Mouse (Mus musculus) kidney, postnatal 0 days (tissue): ENCODE data around the gene Cyp26b1. TPM values are rescaled to one million over a fixed set of nuclear protein-coding genes. Genes with fewer than 3 reads are reported as not detected.
A peak's percentile ranks its signal among the peaks of the same experiment; 100 is the strongest.

Experiments
- ATAC-seq: fragments of 200-750 bp; cut with Nextera tagmentation; replicated peaks from 2 replicates; pipeline ENCODE4 v1.8.0; 2017; ENCODE audit warnings: low read depth, moderate number of reproducible peaks, moderate TSS enrichment, moderate library complexity; ENCODE audit not compliant: low FRiP score
- DNase-seq: peaks from one replicate; pipeline ENCODE4 v3.0.0-alpha.2; 2016; ENCODE audit warnings: low spot score
- H3K27ac ChIP-seq: fragments of 300-500 bp; sonication (generic); 2 replicates; pipeline ENCODE4 v1.5.1; 2014; ENCODE audit warnings: mild to moderate bottlenecking
- H3K27me3 ChIP-seq: fragments of 300-500 bp; sonication (generic); 2 replicates; pipeline ENCODE4 v1.6.1; 2014; ENCODE audit warnings: low read length, mixed read lengths; ENCODE audit not compliant: insufficient read depth
- H3K36me3 ChIP-seq: fragments of 300-500 bp; sonication (generic); 2 replicates; pipeline ENCODE4 v1.6.1; 2014; ENCODE audit warnings: low read length, mixed read lengths; ENCODE audit not compliant: insufficient read depth
- H3K4me1 ChIP-seq: fragments of 300-500 bp; sonication (generic); replicated peaks from 2 replicates; pipeline ENCODE4 v1.6.1; 2014; ENCODE audit warnings: antibody characterized with exemption, low read length, mixed read lengths; ENCODE audit not compliant: insufficient read depth
- H3K4me2 ChIP-seq: fragments of 300-500 bp; sonication (generic); 2 replicates; pipeline ENCODE4 v1.6.1; 2014; ENCODE audit warnings: mild to moderate bottlenecking, low read length, moderate library complexity, mixed read lengths
- H3K4me3 ChIP-seq: fragments of 300-500 bp; sonication (generic); replicated peaks from 2 replicates; pipeline ENCODE4 v1.5.1; 2014; ENCODE audit warnings: low read depth, low read length
- H3K9ac ChIP-seq: fragments of 300-500 bp; sonication (generic); 2 replicates; pipeline ENCODE4 v1.6.1; 2014; ENCODE audit warnings: low read depth, low read length
- H3K9me3 ChIP-seq: fragments of 300-500 bp; sonication (generic); replicated peaks from 2 replicates; pipeline ENCODE4 v1.6.1; 2016; ENCODE audit warnings: low read length, inconsistent platforms, mixed read lengths
- CTCF ChIP-seq: IDR thresholded peaks from 2 replicates; pipeline ENCODE4 v1.5.1; 2016; ENCODE audit warnings: antibody characterized with exemption, low read depth, mild to moderate bottlenecking, moderate library complexity
- WGBS: fragments of 180-500 bp; shearing (Covaris S2); extraction: QIAGEN DNeasy Blood & Tissue Kit; methylation state at CpG from one replicate; pipeline ENCODE4 v1.1.7; 2014; 5-methylcytosine and 5-hydroxymethylcytosine counted together
- polyA plus RNA-seq: library from polyadenylated mRNA; unstranded; fragments of >200 nt; fragmentation: Nextera tagmentation; extraction: Ambion mirVana; gene quantifications from 2 replicates; pipeline ENCODE4 v1.2.1, GENCODE M21; 2015

Gene Cyp26b1
- polyA plus RNA-seq, 1 experiment from 2014 or later, result 2.9 TPM

- WGBS, result 2% methylated on average over 33 of the region's 54 CpGs
- H3K36me3 ChIP-seq, result no peaks in the 10 kb centered on the region
- H3K4me2 ChIP-seq, result peak overlapping the region; percentile 83
- H3K9ac ChIP-seq, result 0 out of 2 replicates have a peak overlapping the region, but pooled peaks have one; percentile 37
- H3K27ac ChIP-seq, result no peak overlapping the region
- DNase-seq (peak; percentile 49), ATAC-seq (no peak)
- H3K9me3 ChIP-seq, result no peaks in the 10 kb centered on the region
- peaks cover 51% of the 10 kb centered on the region for H3K27me3 ChIP-seq
- TF ChIP-seq CTCF, result no peak
- H3K4me1 ChIP-seq, result peaks cover 39% of the 10 kb centered on the region; the same call in 1 of the 2 replicates
- peak overlapping the region; percentile 47 for H3K4me3 ChIP-seq
Measured at GRCm38 (mm10) chr6:84588895-84589652, 4.6 kb downstream of the Cyp26b1 start.

GRCm38 (mm10) chr6:84588221-84588894, 5.3 kb downstream of the Cyp26b1 start:
- WGBS, result under 1% methylated on average over 41 of the region's 41 CpGs
- H3K4me1 ChIP-seq, result peaks cover 46% of the 10 kb centered on the region; the same call in 1 of the 2 replicates
- no peaks in the 10 kb centered on the region for H3K9me3 ChIP-seq
- peak overlapping the region; percentile 47 for H3K4me3 ChIP-seq
- no peaks in the 10 kb centered on the region for H3K36me3 ChIP-seq
- peak overlapping the region; percentile 37; the same call in 1 of the 2 replicates for H3K9ac ChIP-seq
- no peak for TF ChIP-seq CTCF
- ATAC-seq (no peak), DNase-seq (peak; percentile 35)
- H3K27me3 ChIP-seq, result peaks cover 58% of the 10 kb centered on the region
- H3K4me2 ChIP-seq, result peak overlapping the region; percentile 83
- no peak overlapping the region for H3K27ac ChIP-seq

GRCm38 (mm10) chr6:84587471-84588101, 6.1 kb downstream of the Cyp26b1 start:
- no peak for TF ChIP-seq CTCF
- H3K27me3 ChIP-seq, result peaks cover 65% of the 10 kb centered on the region
- H3K4me1 ChIP-seq, result peaks cover 50% of the 10 kb centered on the region; the same call in 1 of the 2 replicates
- no peak overlapping the region for H3K9ac ChIP-seq
- ATAC-seq, result no peak
- H3K27ac ChIP-seq, result no peak overlapping the region
- WGBS, result under 1% methylated on average over 48 of the region's 51 CpGs
- H3K4me2 ChIP-seq, result peak overlapping the region; percentile 83
- no peaks in the 10 kb centered on the region for H3K9me3 ChIP-seq
- H3K36me3 ChIP-seq, result no peaks in the 10 kb centered on the region
- peak; percentile 44 for DNase-seq
- peak overlapping the region; percentile 47 for H3K4me3 ChIP-seq

- TF ChIP-seq CTCF, result no peak
- peak overlapping the region; percentile 18; the same call in 1 of the 2 replicates for H3K9ac ChIP-seq
- H3K4me1 ChIP-seq, result peaks cover 50% of the 10 kb centered on the region; the same call in 1 of the 2 replicates
- H3K9me3 ChIP-seq, result no peaks in the 10 kb centered on the region
- H3K27ac ChIP-seq, result no peak overlapping the region
- H3K4me3 ChIP-seq, result peak overlapping the region; percentile 47
- H3K4me2 ChIP-seq, result peak overlapping the region; percentile 83
- ATAC-seq (no peak), DNase-seq (no peak)
- no peaks in the 10 kb centered on the region for H3K36me3 ChIP-seq
- peaks cover 74% of the 10 kb centered on the region for H3K27me3 ChIP-seq
- WGBS, result 2% methylated on average over 28 of the region's 28 CpGs
Measured at GRCm38 (mm10) chr6:84586551-84587200, 7.0 kb downstream of the Cyp26b1 start.

- H3K27me3 ChIP-seq, result peaks cover 83% of the 10 kb centered on the region
- 0 out of 2 replicates have a peak overlapping the region, but pooled peaks have one; percentile 40 for H3K9ac ChIP-seq
- no peaks in the 10 kb centered on the region for H3K9me3 ChIP-seq
- WGBS, result under 1% methylated on average over 36 of the region's 37 CpGs
- ATAC-seq (no peak), DNase-seq (peak; percentile 29)
- TF ChIP-seq CTCF, result no peak
- peak overlapping the region; percentile 47 for H3K4me3 ChIP-seq
- peak overlapping the region; percentile 83 for H3K4me2 ChIP-seq
- H3K4me1 ChIP-seq, result peaks cover 46% of the 10 kb centered on the region; the same call in 1 of the 2 replicates
- no peaks in the 10 kb centered on the region for H3K36me3 ChIP-seq
- no peak overlapping the region for H3K27ac ChIP-seq
Measured at GRCm38 (mm10) chr6:84585686-84586300, 7.9 kb downstream of the Cyp26b1 start.
